In genomic region chr17:85328901-85329300, GRCm38 (mm10) we compare ENCODE assay signal across 16 mouse cellular contexts.
"Had no signal": no experiment of that assay in that cellular context is flagged by ENCODE, and none has a peak within 500 bp of the region (broad histone marks: within the 10 kb centered on the region; RNA-seq: fewer than 3 reads in every experiment).

No protein-coding gene starts in this region.

- H3K27ac ChIP-seq: intestine, embryonic 15.5 days; kidney, embryonic 15.5 days; left cerebral cortex, adult 2 months; limb, embryonic 13.5 days; liver, embryonic 14.5 days; macrophage; midbrain, embryonic 13.5 days had no signal

- ATAC-seq: hindbrain, embryonic 16.5 days; intestine, embryonic 15.5 days; liver, postnatal 0 days; lung, postnatal 0 days; midbrain, embryonic 13.5 days; midbrain, embryonic 16.5 days had no signal

- H3K4me2 ChIP-seq: intestine, embryonic 15.5 days; kidney, embryonic 15.5 days; limb, embryonic 13.5 days; liver, embryonic 11.5 days; lung, embryonic 14.5 days; midbrain, embryonic 13.5 days had no signal

- H3K36me3 ChIP-seq: intestine, embryonic 15.5 days; kidney, embryonic 15.5 days; limb, embryonic 13.5 days; midbrain, embryonic 13.5 days had no signal

- H3K9me3 ChIP-seq: intestine, embryonic 15.5 days; kidney, embryonic 15.5 days; limb, embryonic 13.5 days; midbrain, embryonic 13.5 days had no signal

- DNase-seq: layer of hippocampus, postnatal 36 days; liver, postnatal 0 days; lung, embryonic 14.5 days; thymus, adult 18-20 months; thymus, postnatal 36 days had no signal

- H3K4me1 ChIP-seq: intestine, embryonic 15.5 days; kidney, embryonic 15.5 days; limb, embryonic 13.5 days; midbrain, embryonic 13.5 days had no signal

- H3K9ac ChIP-seq: intestine, embryonic 15.5 days; kidney, embryonic 15.5 days; limb, embryonic 13.5 days; liver, embryonic 14.5 days; liver, postnatal 0 days; lung, embryonic 14.5 days; midbrain, embryonic 13.5 days had no signal

- H3K4me3 ChIP-seq: intestine, embryonic 15.5 days; kidney, embryonic 15.5 days; left cerebral cortex, adult 2 months; limb, embryonic 13.5 days; midbrain, embryonic 13.5 days had no signal

- H3K27me3 ChIP-seq: intestine, embryonic 15.5 days; kidney, embryonic 15.5 days; limb, embryonic 13.5 days; midbrain, embryonic 13.5 days had no signal
